Mouse (Mus musculus) CH12.LX (cell line): ENCODE data around the gene Ppp1r14a. TPM values are rescaled to one million over a fixed set of nuclear protein-coding genes. Genes with fewer than 3 reads are reported as not detected.

Source experiments
- DNase-seq: peaks from one replicate; pipeline ENCODE4 v3.0.0-alpha.2; 2013; ENCODE audit errors: extremely low read depth
- H3K27ac ChIP-seq: 2 replicates; pipeline ENCODE4 v1.5.1; 2012; ENCODE audit warnings: low read depth, mild to moderate bottlenecking, control low read depth, moderate library complexity; ENCODE audit not compliant: insufficient read depth
- H3K27me3 ChIP-seq: replicated peaks from 2 replicates; pipeline ENCODE3; 2012; ENCODE audit warnings: inconsistent platforms
- H3K36me3 ChIP-seq, 2 experiments: replicated peaks in 1 of 2; 2 replicates each; pipeline versions ENCODE3 to v1.6.1; 2012; ENCODE audit warnings: inconsistent platforms in 1 of 2, low read length in 1 of 2, mild to moderate bottlenecking in 1 of 2, mixed read lengths in 1 of 2, moderate library complexity in 1 of 2; ENCODE audit not compliant: control insufficient read depth in 1 of 2, insufficient read depth in 1 of 2
- H3K4me1 ChIP-seq, 2 experiments: 2 replicates each; pipeline ENCODE4 v1.6.1; 2012; ENCODE audit warnings: inconsistent platforms in 1 of 2, moderate library complexity in 1 of 2; ENCODE audit not compliant: insufficient read depth in 2 of 2, control insufficient read depth in 1 of 2
- H3K4me2 ChIP-seq: 2 replicates; pipeline ENCODE4 v1.6.1; 2012; ENCODE audit warnings: low read depth, mild to moderate bottlenecking, control low read depth; ENCODE audit not compliant: poor library complexity, insufficient read depth, severe bottlenecking
- H3K4me3 ChIP-seq, 3 experiments: fragments of 150-350 bp in 1 of 3; sonication (generic) in 1 of 3; replicated peaks in 1 of 3; 2 replicates each; pipeline versions ENCODE3 to v1.5.1; 2011 to 2012; ENCODE audit warnings: low read depth in 2 of 3, low read length in 2 of 3, mild to moderate bottlenecking in 2 of 3, moderate library complexity in 2 of 3, control low read depth in 1 of 3, improper control_type of control experiment in 1 of 3, inconsistent platforms in 1 of 3, mixed read lengths in 1 of 3; ENCODE audit not compliant: poor library complexity in 1 of 3
- H3K79me2 ChIP-seq: replicated peaks from 2 replicates; pipeline ENCODE4 v1.6.1; 2012; ENCODE audit warnings: mild to moderate bottlenecking, moderate library complexity; ENCODE audit not compliant: control insufficient read depth, poor library complexity, insufficient read depth, severe bottlenecking; ENCODE audit errors: extremely low read depth
- H3K9ac ChIP-seq: 2 replicates; pipeline ENCODE4 v1.6.1; 2012; ENCODE audit warnings: low read depth, mild to moderate bottlenecking, control low read depth, moderate library complexity; ENCODE audit not compliant: insufficient read depth
- H3K9me3 ChIP-seq: replicated peaks from 2 replicates; pipeline ENCODE3; 2012; ENCODE audit warnings: low read length, inconsistent platforms, mixed read lengths
- CTCF ChIP-seq, 2 experiments: IDR thresholded peaks in 1 of 2; conservative IDR thresholded peaks in 1 of 2; 2 replicates each; pipeline ENCODE4 v1.5.1; 2011 to 2012; ENCODE audit warnings: low read depth in 2 of 2, low read length in 2 of 2, improper control_type of control experiment in 1 of 2, inconsistent platforms in 1 of 2, mild to moderate bottlenecking in 1 of 2, moderate library complexity in 1 of 2
- ETS1 ChIP-seq: conservative IDR thresholded peaks from 2 replicates; pipeline ENCODE4 v1.6.1; 2012; ENCODE audit warnings: low read depth, mild to moderate bottlenecking, inconsistent platforms, low read length, improper control_type of control experiment, moderate library complexity
- IRF4 ChIP-seq: IDR thresholded peaks from 2 replicates; pipeline ENCODE4 v1.6.1; 2014; ENCODE audit warnings: low read depth, mild to moderate bottlenecking, inconsistent platforms, low read length, improper control_type of control experiment
- JUN ChIP-seq: IDR thresholded peaks from 2 replicates; pipeline ENCODE4 v1.6.1; 2011; ENCODE audit warnings: low read depth, mild to moderate bottlenecking, low read length, improper control_type of control experiment, moderate library complexity; ENCODE audit not compliant: insufficient read depth
- JUND ChIP-seq: conservative IDR thresholded peaks from 2 replicates; pipeline ENCODE4 v1.6.1; 2011; ENCODE audit warnings: low read depth, low read length, improper control_type of control experiment
- KAT2A ChIP-seq: IDR thresholded peaks from 2 replicates; pipeline ENCODE4 v1.6.1; 2012; ENCODE audit warnings: low read length, improper control_type of control experiment, inconsistent platforms; ENCODE audit not compliant: insufficient replicate concordance
- MAFK ChIP-seq: IDR thresholded peaks from 2 replicates; pipeline ENCODE4 v1.6.1; 2011; ENCODE audit warnings: low read length, improper control_type of control experiment; ENCODE audit not compliant: insufficient replicate concordance
- MAZ ChIP-seq: IDR thresholded peaks from 2 replicates; pipeline ENCODE4 v1.6.1; 2012; ENCODE audit warnings: low read depth, mild to moderate bottlenecking, inconsistent platforms, low read length, improper control_type of control experiment, moderate library complexity
- MXI1 ChIP-seq: IDR thresholded peaks from 2 replicates; pipeline ENCODE4 v1.6.1; 2011; ENCODE audit warnings: mild to moderate bottlenecking, low read depth, low read length, improper control_type of control experiment
- MYC ChIP-seq: IDR thresholded peaks from 2 replicates; pipeline ENCODE4 v1.6.1; 2011; ENCODE audit warnings: low read depth, mild to moderate bottlenecking, improper control_type of control experiment, low read length
- NELFE ChIP-seq: IDR thresholded peaks from 2 replicates; pipeline ENCODE4 v1.6.1; 2011; ENCODE audit warnings: low read depth, low read length, improper control_type of control experiment
- PAX5 ChIP-seq: IDR thresholded peaks from 2 replicates; pipeline ENCODE4 v1.6.1; 2012; ENCODE audit warnings: low read length, inconsistent platforms, mixed read lengths
- POLR2A ChIP-seq: IDR thresholded peaks from 2 replicates; pipeline ENCODE4 v1.6.1; 2011; ENCODE audit warnings: low read depth, mild to moderate bottlenecking, improper control_type of control experiment, low read length
- POLR2AphosphoS2 ChIP-seq: IDR thresholded peaks from 2 replicates; pipeline ENCODE4 v1.6.1; 2011; ENCODE audit warnings: low read depth, low read length, improper control_type of control experiment
- RAD21 ChIP-seq: IDR thresholded peaks from 2 replicates; pipeline ENCODE4 v1.6.1; 2011; ENCODE audit warnings: low read depth, mild to moderate bottlenecking, low read length, improper control_type of control experiment, moderate library complexity
- SMC3 ChIP-seq: IDR thresholded peaks from 2 replicates; pipeline ENCODE4 v1.6.1; 2011; ENCODE audit warnings: low read depth, low read length, improper control_type of control experiment
- ZMIZ1 ChIP-seq: IDR thresholded peaks from 2 replicates; pipeline ENCODE4 v1.6.1; 2012; ENCODE audit warnings: low read depth, mild to moderate bottlenecking, inconsistent platforms, low read length, improper control_type of control experiment
- dilution Hi-C: fragments of 300-500 bp; cut with MboI; formaldehyde crosslinking; loops from 2 replicates; pipeline ENCODE4 v1.14.3; 2020; ENCODE audit warnings: low sequenced_read_pairs; ENCODE audit not compliant: extremely low pct_unique_long_range_greater_than_20kb, extremely low pct_ligation_motif_present
- in situ Hi-C: fragments of 300-500 bp; cut with MboI; formaldehyde crosslinking; loops from 3 replicates; pipeline ENCODE4 v1.14.3; 2019; ENCODE audit warnings: low sequenced_read_pairs, low pct_ligation_motif_present, low pct_unique_long_range_greater_than_20kb, mixed read lengths
- polyA plus RNA-seq: library from polyadenylated mRNA; unstranded; fragments of >175 nt; gene quantifications from 2 replicates; pipeline ENCODE4 v1.2.1, GENCODE M21; 2012; ENCODE audit warnings: low read depth; ENCODE audit not compliant: insufficient read length
- total RNA-seq, 2 experiments: library from RNA; depleted of rRNA; stranded (reverse); fragments of 300-350 nt in 1 of 2; fragments of >200 nt in 1 of 2; gene quantifications; 2 replicates each; pipeline ENCODE4 v1.2.3; 2012 to 2014

The Ppp1r14a gene
- total and polyA plus RNA-seq, 3 experiments = not detected

GRCm38 (mm10) chr7:29244732-29245416 lies 44.2 kb upstream of the Ppp1r14a start:
- Histone ChIP-seq H3K4me3 (no peak overlapping the region), H3K9me3 (no peaks in the 10 kb centered on the region), H3K36me3 (peaks cover 29 to 73% of the 10 kb centered on the region in 2 experiments), H3K4me1 (peaks cover 0 to 7% of the 10 kb centered on the region in 2 experiments; a peak in 1 of 4 replicates), H3K79me2 (no peaks in the 10 kb centered on the region; the same call in 1 of the 2 replicates), H3K27ac (no peak overlapping the region), H3K9ac (no peak overlapping the region), H3K27me3 (no peaks in the 10 kb centered on the region), H3K4me2 (no peak overlapping the region)
- in situ Hi-C loops = loop anchor here (5.0 kb wide), 1 partner anchor 33 kb away; the partner anchor contains the start of gene Catsperg1
- no peak for TF ChIP-seq JUN
- no peak for TF ChIP-seq KAT2A
- TF ChIP-seq RAD21 = peak; percentile 53
- peak; percentile 50 to 77 for TF ChIP-seq CTCF (conservative IDR thresholded peaks at IDR 0.05 in 1 of 2, IDR thresholded peaks at IDR 0.05 in 1 of 2; ENCODE audit: low read depth in 2 of 2, low read length in 2 of 2)
- TF ChIP-seq SMC3 = peak; percentile 85
- DNase-seq = peak; percentile 41
- dilution Hi-C loops = no loop called here

- Histone ChIP-seq H3K4me3 (no peak overlapping the region), H3K79me2 (no peaks in the 10 kb centered on the region), H3K4me1 (peaks cover 0 to 6% of the 10 kb centered on the region in 2 experiments; a peak in 1 of 4 replicates), H3K9me3 (no peaks in the 10 kb centered on the region), H3K36me3 (peaks cover 29 to 68% of the 10 kb centered on the region in 2 experiments), H3K27me3 (no peaks in the 10 kb centered on the region), H3K9ac (no peak overlapping the region), H3K4me2 (no peak overlapping the region), H3K27ac (no peak overlapping the region)
- TF ChIP-seq POLR2AphosphoS2 (no peak), RAD21 (no peak), ETS1 (no peak), POLR2A (no peak), MXI1 (no peak), NELFE (no peak)
- in situ Hi-C loops (loop anchor here (5.0 kb wide), 1 partner anchor 34 kb away; the partner anchor contains the start of gene Catsperg1), dilution Hi-C loops (no loop called here)
- no peak for DNase-seq
These were observed 43.1 kb upstream of the Ppp1r14a start for GRCm38 (mm10) chr7:29246015-29246414.

- dilution Hi-C loops = no loop called here
- H3K9me3 ChIP-seq = no peaks in the 10 kb centered on the region
- H3K27ac ChIP-seq = no peak overlapping the region
- TF ChIP-seq MAZ (no peak), IRF4 (no peak), JUND (no peak), MYC (no peak), PAX5 (no peak), MAFK (no peak), ZMIZ1 (no peak)
- TF ChIP-seq, all 38 proteins: peak for 0
- Histone ChIP-seq H3K4me2 (no peak overlapping the region), H3K4me1 (peaks cover 0 to 3% of the 10 kb centered on the region in 2 experiments; a peak in 1 of 4 replicates), H3K9ac (no peak overlapping the region), H3K79me2 (no peaks in the 10 kb centered on the region), H3K36me3 (peaks cover 29 to 61% of the 10 kb centered on the region in 2 experiments), H3K4me3 (no peak overlapping the region), H3K27me3 (no peaks in the 10 kb centered on the region)
- in situ Hi-C loops = loop anchor here (5.0 kb wide), 1 partner anchor 34 kb away; the partner anchor contains the start of gene Catsperg1
- DNase-seq = no peak
These were observed 42.3 kb upstream of the Ppp1r14a start for GRCm38 (mm10) chr7:29246619-29247313.
